Mouse (Mus musculus) monocyte, adult 5-6 weeks (primary cell): ENCODE measurements around the gene 5031410I06Rik. TPM values are rescaled to one million over a fixed set of nuclear protein-coding genes. Genes with fewer than 3 reads are reported as not detected.
"Not testable (repeated sequence)": the region's sequence is repeated elsewhere in the genome, so short reads cannot be mapped to it uniquely, and the experiment has no call there.

Experiments used
- ATAC-seq: fragments of 153-309, 156-312 bp; replicated peaks from 2 replicates; pipeline ENCODE4 v1.8.0; 2017; ENCODE audit warnings: mild to moderate bottlenecking; ENCODE audit not compliant: low TSS enrichment, insufficient number of reproducible peaks, severe bottlenecking, poor library complexity, low FRiP score
- total RNA-seq: library from RNA; stranded (forward); fragments of 200-1000, 200-491, 200-594 nt; gene quantifications from 3 replicates; pipeline ENCODE4 v1.2.3, GENCODE M21; 2017

Gene 5031410I06Rik
- not detected in 3 replicates for total RNA-seq

- not testable (repeated sequence) for ATAC-seq
Observed at GRCm38 (mm10) chr5:26105262-26105661, at the start of gene 5031410I06Rik. TSS of gene 5031410I06Rik (minus strand) at chr5:26105362.

DNA sequence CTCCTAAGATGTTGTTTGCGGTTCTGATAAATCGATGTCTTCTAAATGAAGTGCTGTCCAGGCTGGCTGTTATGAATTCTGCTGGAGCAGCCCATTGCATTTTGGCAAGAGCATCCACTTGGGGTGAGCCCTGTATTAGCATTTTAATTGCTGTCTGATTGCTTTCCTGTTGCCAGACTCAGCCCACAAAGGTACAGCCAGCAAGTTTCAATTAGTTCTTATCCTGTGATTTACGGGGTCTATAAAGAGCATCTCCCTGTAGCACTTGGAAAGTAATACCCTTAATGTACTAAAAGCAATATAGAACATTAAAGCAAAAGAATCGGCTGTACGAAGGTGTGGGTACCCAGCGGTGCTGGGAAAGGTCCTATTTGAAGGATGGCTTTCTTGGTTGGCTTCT lies 37.7 kb upstream of the 5031410I06Rik start:
- no peak for ATAC-seq

- not testable (repeated sequence) for ATAC-seq
Observed at GRCm38 (mm10) chr5:26121321-26121720, 16.2 kb upstream of the 5031410I06Rik start, which contains the start of gene Gm10220. TSS of gene Gm10220 (minus strand) at chr5:26121421.

DNA sequence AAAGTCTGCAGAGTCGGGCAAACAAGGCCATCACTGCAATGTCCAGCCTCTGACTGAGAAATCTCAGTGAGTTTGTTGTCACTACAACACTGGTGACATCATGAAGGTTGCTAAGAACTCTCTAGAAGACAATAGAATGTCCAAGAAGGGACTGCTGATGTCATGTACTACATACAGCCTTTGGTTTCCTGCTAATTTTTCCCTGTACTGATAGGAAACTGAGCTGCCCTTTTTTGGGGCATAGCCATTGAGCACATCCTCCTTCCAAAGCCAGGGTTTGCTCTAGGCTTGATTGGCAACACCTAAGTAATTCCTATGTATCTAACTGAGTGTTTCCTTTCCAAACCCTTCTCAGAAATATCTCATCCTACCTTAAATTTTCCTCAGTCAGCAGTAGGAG lies 16.0 kb downstream of the 5031410I06Rik start, which contains the start of gene Gm10471:
TSS of gene Gm10471 (minus strand) at position 101 of the 400 bp plus-strand sequence.
- ATAC-seq: not testable (repeated sequence)

- ATAC-seq: not testable (repeated sequence)
Observed at GRCm38 (mm10) chr5:26079023-26079422, 26.1 kb downstream of the 5031410I06Rik start.

GRCm38 (mm10) chr5:26070716-26071115 lies 34.4 kb downstream of the 5031410I06Rik start:
- 0 out of 2 replicates have a peak, but pooled peaks have one; percentile 35 for ATAC-seq

- not testable (repeated sequence) for ATAC-seq
Observed at GRCm38 (mm10) chr5:26058481-26058880, 46.7 kb downstream of the 5031410I06Rik start, which contains the start of gene Gm7347. TSS of gene Gm7347 (minus strand) at chr5:26058581.

Other genes with a start within 250 kb of the 5031410I06Rik start
- gene Gm21663, start 163.0 kb downstream of the 5031410I06Rik start, total RNA-seq: not detected in 3 replicates
- not detected in 3 replicates for gene Gm21671, start 150.9 kb downstream of the 5031410I06Rik start, total RNA-seq
- not detected in 3 replicates for gene Gm21680, start 132.7 kb downstream of the 5031410I06Rik start, total RNA-seq
- not detected in 3 replicates for gene Gm21698, start 116.7 kb downstream of the 5031410I06Rik start, total RNA-seq
- gene Gm1979, start 100.6 kb downstream of the 5031410I06Rik start, total RNA-seq: not detected in 3 replicates
- gene Gm5862, start 82.4 kb downstream of the 5031410I06Rik start, total RNA-seq: not detected in 3 replicates
- gene Speer4a, start 65.8 kb downstream of the 5031410I06Rik start, total RNA-seq: not detected in 3 replicates
- gene Gm7347, start 46.8 kb downstream of the 5031410I06Rik start, total RNA-seq: not detected in 3 replicates
- gene Gm10471, start 16.1 kb downstream of the 5031410I06Rik start, total RNA-seq: not detected in 3 replicates
- gene Gm10220, start 16.1 kb upstream of the 5031410I06Rik start, total RNA-seq: not detected in 3 replicates
- gene Gm7361, start 152.3 kb upstream of the 5031410I06Rik start, total RNA-seq: not detected in 3 replicates